Mouse (Mus musculus): ENCODE data around the gene Defb36. TPM values are rescaled to one million over a fixed set of nuclear protein-coding genes. Genes with fewer than 3 reads are reported as not detected.
A peak's percentile ranks its signal among the peaks of the same experiment; 100 is the strongest.

Defb36 gene
- polyA plus RNA-seq, 1 experiment from 2014 or later, result not detected

DNA sequence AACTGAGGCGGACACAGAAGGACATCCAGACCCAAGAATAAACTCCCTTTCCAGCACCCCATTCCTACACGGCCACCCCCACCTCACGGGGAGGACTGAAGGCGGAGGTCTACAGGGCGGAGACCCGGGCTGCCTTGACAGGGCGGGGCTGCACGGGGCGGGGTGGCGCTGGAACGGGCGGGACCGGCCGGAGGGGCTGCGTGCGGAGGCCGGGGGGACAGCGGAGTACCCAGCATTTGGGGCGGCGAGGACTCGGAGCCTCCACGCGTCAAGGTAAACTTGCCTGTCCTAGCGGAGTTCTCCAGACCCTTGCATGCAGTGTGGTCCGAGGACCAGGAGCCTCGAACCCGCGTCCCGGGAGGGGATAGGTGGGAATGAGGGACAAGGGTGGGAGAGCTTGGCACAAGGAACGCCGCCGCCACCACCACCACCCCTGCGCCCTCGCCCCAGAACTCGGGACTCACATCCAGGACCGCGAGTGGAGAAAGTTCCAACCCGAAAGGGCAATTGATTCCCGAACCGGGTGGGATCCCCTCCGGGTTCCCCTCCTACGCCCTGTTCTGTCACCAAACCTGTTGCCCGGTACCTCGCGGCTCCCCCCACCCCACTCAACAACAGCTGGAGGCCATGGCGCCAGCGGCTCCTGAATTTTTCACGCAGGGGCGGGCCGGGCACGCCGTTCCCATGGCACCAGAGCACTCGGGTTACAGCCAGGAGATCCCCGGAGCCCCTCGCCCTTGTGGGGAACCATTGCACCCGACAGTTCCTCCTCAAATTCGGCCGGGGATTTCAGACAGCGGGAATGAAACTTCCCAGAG lies 22.9 kb downstream of the Defb36 start, which contains the start of gene Rem1:
TSS of gene Rem1 (plus strand) at position 178 of the 818 bp plus-strand sequence.
- Histone ChIP-seq H3K4me1 (replicated peaks) (peaks cover 10% of the 10 kb centered on the region), H3K4me2 (replicated peaks) (peak within 1 kb of the TSS; percentile 77), H3K27me3 (replicated peaks) (peaks cover 29% of the 10 kb centered on the region), H3K4me3 (replicated peaks) (peak within 1 kb of the TSS; percentile 47), H3K9me3 (no peaks in the 10 kb centered on the region), H3K36me3 (no peaks in the 10 kb centered on the region), H3K27ac (peak within 1 kb of the TSS; percentile 27; the same call in 1 of the 2 replicates), H3K9ac (peak within 1 kb of the TSS; percentile 50)
- WGBS, result under 1% methylated on average over 55 of the region's 59 CpGs
- peak; percentile 72 for ATAC-seq

DNA sequence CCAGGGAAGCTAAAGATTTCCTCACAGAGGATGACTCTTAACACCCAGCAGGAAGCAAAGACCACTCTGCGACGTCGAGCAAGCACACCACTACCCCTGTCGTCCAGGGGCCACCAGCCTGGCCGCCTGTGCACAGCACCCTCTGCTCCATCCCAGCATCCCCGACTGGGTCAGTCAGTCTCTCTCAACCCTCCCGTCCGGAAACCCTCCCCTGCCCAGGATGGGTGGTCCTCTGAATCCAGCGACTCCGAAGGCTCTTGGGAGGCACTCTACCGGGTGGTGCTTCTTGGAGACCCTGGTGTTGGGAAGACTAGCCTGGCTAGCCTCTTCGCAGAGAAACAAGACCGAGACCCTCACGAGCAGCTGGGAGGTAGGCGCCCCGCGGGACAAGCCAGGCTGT lies 23.9 kb downstream of the Defb36 start:
- no peak for ATAC-seq
- WGBS, result 48% methylated on average over 17 of the region's 17 CpGs
- peak overlapping the region; percentile 47; the same call in 1 of the 2 replicates for H3K4me3 ChIP-seq (replicated peaks)
- H3K27ac ChIP-seq, result peak overlapping the region; percentile 27; the same call in 1 of the 2 replicates
- peak overlapping the region; percentile 77 for H3K4me2 ChIP-seq (replicated peaks)
- H3K9me3 ChIP-seq, result no peaks in the 10 kb centered on the region
- H3K36me3 ChIP-seq, result no peaks in the 10 kb centered on the region
- peaks cover 29% of the 10 kb centered on the region for H3K27me3 ChIP-seq (replicated peaks)
- H3K4me1 ChIP-seq (replicated peaks), result peaks cover 10% of the 10 kb centered on the region
- H3K9ac ChIP-seq, result no peak overlapping the region

GRCm38 (mm10) chr2:152629239-152629638 lies 25.1 kb downstream of the Defb36 start:
- Histone ChIP-seq H3K36me3 (no peaks in the 10 kb centered on the region), H3K4me1 (replicated peaks) (peaks cover 10% of the 10 kb centered on the region), H3K9me3 (no peaks in the 10 kb centered on the region), H3K4me3 (replicated peaks) (no peak overlapping the region), H3K9ac (no peak overlapping the region), H3K27me3 (replicated peaks) (peaks cover 29% of the 10 kb centered on the region), H3K4me2 (replicated peaks) (no peak overlapping the region; the same call in 1 of the 2 replicates), H3K27ac (no peak overlapping the region)
- WGBS, result 29% methylated on average over 3 of the region's 3 CpGs
- no peak for ATAC-seq

DNA sequence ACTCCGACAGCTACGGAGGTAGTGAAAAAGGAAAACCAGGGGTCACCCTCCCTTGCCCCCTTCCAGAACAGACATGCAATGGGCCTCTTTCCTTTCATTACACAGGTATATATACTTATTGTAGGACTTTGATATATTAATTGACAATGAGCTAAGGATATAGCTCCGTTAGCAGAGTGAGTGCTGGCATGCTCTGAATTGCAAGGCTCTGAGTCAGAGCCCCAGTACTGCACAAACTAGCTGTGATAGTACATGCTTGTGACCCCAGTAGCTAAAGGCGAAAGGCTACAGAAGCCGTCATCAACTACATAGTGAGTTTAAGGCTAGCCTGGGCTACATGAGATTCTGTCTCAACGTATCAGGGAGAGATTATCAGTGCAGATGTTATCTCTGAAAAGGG lies 25.8 kb downstream of the Defb36 start:
- Histone ChIP-seq H3K9me3 (no peaks in the 10 kb centered on the region), H3K4me2 (replicated peaks) (no peak overlapping the region), H3K9ac (no peak overlapping the region), H3K27me3 (replicated peaks) (peaks cover 31% of the 10 kb centered on the region), H3K4me1 (replicated peaks) (peaks cover 10% of the 10 kb centered on the region), H3K4me3 (replicated peaks) (no peak overlapping the region), H3K27ac (no peak overlapping the region), H3K36me3 (no peaks in the 10 kb centered on the region)
- WGBS, result 83% methylated on average over 6 of the region's 6 CpGs
- ATAC-seq, result no peak

GRCm38 (mm10) chr2:152633334-152633733 lies 29.2 kb downstream of the Defb36 start:
- H3K9me3 ChIP-seq, result no peaks in the 10 kb centered on the region
- H3K27ac ChIP-seq, result no peak overlapping the region
- H3K9ac ChIP-seq, result no peak overlapping the region
- H3K4me3 ChIP-seq (replicated peaks), result no peak overlapping the region
- peaks cover 3% of the 10 kb centered on the region for H3K4me1 ChIP-seq (replicated peaks)
- ATAC-seq, result no peak
- no peaks in the 10 kb centered on the region for H3K36me3 ChIP-seq
- 32% methylated on average over 17 of the region's 17 CpGs for WGBS
- peaks cover 7% of the 10 kb centered on the region for H3K27me3 ChIP-seq (replicated peaks)
- no peak overlapping the region; the same call in 1 of the 2 replicates for H3K4me2 ChIP-seq (replicated peaks)

DNA sequence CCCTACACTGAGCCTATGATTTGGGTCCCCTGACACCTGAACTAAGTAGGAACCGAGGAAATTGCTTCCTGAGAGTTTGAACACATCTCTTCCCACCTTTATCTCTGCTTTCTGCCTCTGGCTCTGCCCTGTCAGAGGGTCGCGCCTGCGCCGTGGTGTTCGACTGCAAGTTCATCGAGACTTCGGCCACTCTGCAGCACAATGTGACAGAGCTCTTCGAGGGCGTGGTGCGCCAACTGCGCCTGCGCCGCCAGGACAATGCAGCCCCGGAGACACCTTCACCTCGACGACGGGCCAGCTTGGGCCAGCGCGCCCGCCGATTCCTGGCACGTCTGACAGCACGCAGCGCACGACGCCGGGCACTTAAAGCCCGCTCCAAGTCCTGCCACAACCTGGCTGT lies 30.2 kb downstream of the Defb36 start:
- no peaks in the 10 kb centered on the region for H3K36me3 ChIP-seq
- WGBS, result 70% methylated on average over 29 of the region's 29 CpGs
- H3K27me3 ChIP-seq (replicated peaks), result 0 out of 2 replicates have a peak, but pooled peaks cover 2% of the 10 kb centered on the region
- no peaks in the 10 kb centered on the region for H3K9me3 ChIP-seq
- H3K4me3 ChIP-seq (replicated peaks), result no peak overlapping the region
- no peak overlapping the region for H3K4me2 ChIP-seq (replicated peaks)
- no peak for ATAC-seq
- peaks cover 3% of the 10 kb centered on the region for H3K4me1 ChIP-seq (replicated peaks)
- H3K9ac ChIP-seq, result no peak overlapping the region
- 0 out of 2 replicates have a peak overlapping the region, but pooled peaks have one; percentile 6 for H3K27ac ChIP-seq

DNA sequence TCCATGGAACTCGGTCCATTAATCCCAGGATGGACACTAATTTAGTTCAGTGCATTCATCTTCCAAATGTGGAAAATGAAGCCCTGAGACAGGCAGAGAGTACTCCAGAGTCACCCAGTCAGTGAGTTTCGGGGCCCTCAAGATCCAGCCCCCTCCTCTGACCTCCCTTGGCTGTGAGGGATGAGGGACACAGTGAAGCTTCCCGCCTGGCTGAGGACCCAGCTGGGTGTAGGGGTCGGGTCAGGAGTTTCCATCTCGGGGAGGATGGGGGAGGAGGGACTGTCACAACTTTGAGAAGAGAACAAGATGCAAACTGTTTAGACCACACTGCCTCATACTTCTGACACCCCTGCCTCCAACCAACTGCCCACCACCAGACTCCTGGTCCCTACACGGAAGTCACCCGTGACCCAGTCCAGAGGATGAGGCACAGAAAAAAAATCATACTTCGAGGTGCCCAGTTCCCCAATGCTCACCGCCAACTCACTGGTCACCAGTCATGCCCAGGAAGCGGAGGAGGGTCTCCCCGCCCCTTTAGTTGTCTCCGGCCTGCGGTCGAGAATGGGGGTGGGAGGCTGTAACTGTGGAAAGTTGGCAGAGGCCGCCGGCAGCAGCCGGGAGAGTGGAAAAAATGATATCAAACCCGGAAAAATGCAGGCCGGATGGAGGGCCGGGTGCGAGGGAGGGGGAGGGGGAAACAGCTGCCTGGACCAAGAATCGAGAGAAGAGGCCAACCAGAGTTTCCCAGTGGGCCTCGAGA lies 32.3 kb downstream of the Defb36 start:
- Histone ChIP-seq H3K27me3 (replicated peaks) (0 out of 2 replicates have a peak, but pooled peaks cover 2% of the 10 kb centered on the region), H3K27ac (peak overlapping the region; percentile 86), H3K9me3 (no peaks in the 10 kb centered on the region), H3K36me3 (no peaks in the 10 kb centered on the region), H3K4me2 (replicated peaks) (peak overlapping the region; percentile 41; the same call in 1 of the 2 replicates), H3K9ac (no peak overlapping the region), H3K4me3 (replicated peaks) (no peak overlapping the region), H3K4me1 (replicated peaks) (peaks cover 11% of the 10 kb centered on the region)
- 46% methylated on average over 23 of the region's 23 CpGs for WGBS
- peak; percentile 80 for ATAC-seq

GRCm38 (mm10) chr2:152637006-152637322 lies 32.8 kb downstream of the Defb36 start:
- Histone ChIP-seq H3K9ac (no peak overlapping the region), H3K4me3 (replicated peaks) (no peak overlapping the region), H3K27me3 (replicated peaks) (0 out of 2 replicates have a peak, but pooled peaks cover 2% of the 10 kb centered on the region), H3K4me2 (replicated peaks) (no peak overlapping the region), H3K36me3 (no peaks in the 10 kb centered on the region), H3K9me3 (no peaks in the 10 kb centered on the region), H3K27ac (peak overlapping the region; percentile 86), H3K4me1 (replicated peaks) (peaks cover 11% of the 10 kb centered on the region)
- ATAC-seq, result no peak
- 56% methylated on average over 6 of the region's 6 CpGs for WGBS

GRCm38 (mm10) chr2:152637381-152637780 lies 33.3 kb downstream of the Defb36 start:
- 0 out of 2 replicates have a peak, but pooled peaks cover 2% of the 10 kb centered on the region for H3K27me3 ChIP-seq (replicated peaks)
- no peak for ATAC-seq
- WGBS, result 76% methylated on average over 4 of the region's 4 CpGs
- peak overlapping the region; percentile 86 for H3K27ac ChIP-seq
- no peaks in the 10 kb centered on the region for H3K36me3 ChIP-seq
- H3K9ac ChIP-seq, result no peak overlapping the region
- H3K4me2 ChIP-seq (replicated peaks), result no peak overlapping the region
- H3K4me3 ChIP-seq (replicated peaks), result no peak overlapping the region
- H3K4me1 ChIP-seq (replicated peaks), result peaks cover 11% of the 10 kb centered on the region
- H3K9me3 ChIP-seq, result no peaks in the 10 kb centered on the region

DNA sequence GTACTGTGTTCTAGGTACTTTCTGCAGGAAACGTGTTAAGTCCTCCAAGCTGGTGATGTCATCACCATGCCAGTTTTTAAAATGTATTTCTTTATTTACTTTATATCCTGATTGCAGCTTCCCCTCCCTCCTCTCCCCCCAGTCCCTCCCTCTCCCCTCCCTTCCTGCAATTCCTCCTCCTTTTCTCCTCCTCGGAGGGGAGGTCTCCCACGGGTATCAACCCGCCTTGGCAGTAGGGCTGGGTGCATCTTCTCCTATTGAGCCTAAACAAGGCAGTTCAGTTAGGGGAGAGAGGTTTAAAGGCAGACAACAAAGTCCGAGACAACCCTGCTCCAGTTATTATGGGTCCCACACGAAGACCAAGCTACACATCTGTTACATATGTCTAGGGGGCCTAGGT lies 34.7 kb downstream of the Defb36 start:
- H3K27me3 ChIP-seq (replicated peaks), result 0 out of 2 replicates have a peak, but pooled peaks cover 2% of the 10 kb centered on the region
- H3K4me1 ChIP-seq (replicated peaks), result peaks cover 11% of the 10 kb centered on the region
- 52% methylated on average over 6 of the region's 6 CpGs for WGBS
- no peak overlapping the region for H3K4me3 ChIP-seq (replicated peaks)
- no peaks in the 10 kb centered on the region for H3K9me3 ChIP-seq
- H3K27ac ChIP-seq, result peak overlapping the region; percentile 82
- H3K4me2 ChIP-seq (replicated peaks), result no peak overlapping the region
- H3K36me3 ChIP-seq, result no peaks in the 10 kb centered on the region
- no peak overlapping the region for H3K9ac ChIP-seq
- ATAC-seq, result no peak

GRCm38 (mm10) chr2:152639406-152640113 lies 35.4 kb downstream of the Defb36 start:
- H3K4me1 ChIP-seq (replicated peaks), result peaks cover 11% of the 10 kb centered on the region
- H3K4me3 ChIP-seq (replicated peaks), result no peak overlapping the region
- no peaks in the 10 kb centered on the region for H3K36me3 ChIP-seq
- H3K9me3 ChIP-seq, result no peaks in the 10 kb centered on the region
- 21% methylated on average over 11 of the region's 11 CpGs for WGBS
- H3K27me3 ChIP-seq (replicated peaks), result no peaks in the 10 kb centered on the region
- ATAC-seq, result peak; percentile 60
- H3K9ac ChIP-seq, result no peak overlapping the region; the same call in 1 of the 2 replicates
- no peak overlapping the region for H3K4me2 ChIP-seq (replicated peaks)
- H3K27ac ChIP-seq, result peak overlapping the region; percentile 82

Data from intestine, embryonic 15.5 days (tissue).